Mouse (Mus musculus) forebrain, embryonic 16.5 days (tissue): Measurements from ENCODE around the gene Ptprn2. TPM values are rescaled to one million over a fixed set of nuclear protein-coding genes. Genes with fewer than 3 reads are reported as not detected.

ENCODE experiments used
- ATAC-seq: fragments of 200-750 bp; cut with Nextera tagmentation; 2 replicates; pipeline ENCODE4 v1.8.0; 2017; ENCODE audit warnings: mild to moderate bottlenecking, moderate library complexity
- H3K27ac ChIP-seq: fragments of 300-500 bp; sonication (generic); 2 replicates; pipeline ENCODE4 v1.5.1; 2014; ENCODE audit warnings: low read length, control low read depth
- H3K27me3 ChIP-seq: fragments of 300-500 bp; sonication (generic); replicated peaks from 2 replicates; pipeline ENCODE4 v1.6.1; 2014; ENCODE audit warnings: low read length; ENCODE audit not compliant: control insufficient read depth, insufficient read depth
- H3K36me3 ChIP-seq: fragments of 300-500 bp; sonication (generic); 2 replicates; pipeline ENCODE4 v1.6.1; 2014; ENCODE audit not compliant: control insufficient read depth, insufficient read depth
- H3K4me1 ChIP-seq: fragments of 300-500 bp; sonication (generic); replicated peaks from 2 replicates; pipeline ENCODE4 v1.6.1; 2014; ENCODE audit warnings: low read length; ENCODE audit not compliant: control insufficient read depth, insufficient read depth
- H3K4me2 ChIP-seq: fragments of 300-500 bp; sonication (generic); 2 replicates; pipeline ENCODE4 v1.6.1; 2014; ENCODE audit warnings: mild to moderate bottlenecking, low read length, control low read depth
- H3K4me3 ChIP-seq: fragments of 300-500 bp; sonication (generic); replicated peaks from 2 replicates; pipeline ENCODE4 v1.5.1; 2014; ENCODE audit warnings: mild to moderate bottlenecking, low read length, control low read depth
- H3K9ac ChIP-seq: fragments of 300-500 bp; sonication (generic); replicated peaks from 2 replicates; pipeline ENCODE4 v1.6.1; 2014; ENCODE audit warnings: low read depth, low read length, control low read depth
- H3K9me3 ChIP-seq: fragments of 300-500 bp; sonication (generic); 2 replicates; pipeline ENCODE4 v1.6.1; 2016; ENCODE audit warnings: low read length; ENCODE audit not compliant: control insufficient read depth
- WGBS: fragments of 180-500 bp; shearing (Covaris S2); extraction: QIAGEN DNeasy Blood & Tissue Kit; methylation state at CpG from one replicate; pipeline ENCODE4 v1.1.7; 2014; 5-methylcytosine and 5-hydroxymethylcytosine counted together
- polyA plus RNA-seq: library from polyadenylated mRNA; unstranded; fragments of >200 nt; fragmentation: Nextera tagmentation; extraction: Ambion mirVana; gene quantifications from 2 replicates; pipeline ENCODE4 v1.2.1, GENCODE M21; 2015

The Ptprn2 gene
- polyA plus RNA-seq, 1 experiment from 2014 or later = 11.5 TPM

GRCm38 (mm10) chr12:117172885-117173529 is 687.5 kb downstream of the Ptprn2 start:
- Histone ChIP-seq H3K9ac (0 out of 2 replicates have a peak overlapping the region, but pooled peaks have one; percentile 15), H3K4me2 (no peak overlapping the region), H3K9me3 (no peaks in the 10 kb centered on the region), H3K4me3 (no peak overlapping the region), H3K4me1 (peaks cover 55% of the 10 kb centered on the region), H3K27ac (peak overlapping the region; percentile 56), H3K27me3 (0 out of 2 replicates have a peak, but pooled peaks cover 8% of the 10 kb centered on the region), H3K36me3 (no peaks in the 10 kb centered on the region)
- 7% methylated on average over 11 of the region's 11 CpGs for WGBS
- ATAC-seq = peak; percentile 53

GRCm38 (mm10) chr12:117174189-117174588 is 688.7 kb downstream of the Ptprn2 start:
- no peak overlapping the region for H3K4me2 ChIP-seq
- H3K4me3 ChIP-seq = no peak overlapping the region
- peaks cover 55% of the 10 kb centered on the region for H3K4me1 ChIP-seq
- no peak overlapping the region for H3K9ac ChIP-seq
- no peak for ATAC-seq
- H3K9me3 ChIP-seq = no peaks in the 10 kb centered on the region
- H3K27me3 ChIP-seq = 0 out of 2 replicates have a peak, but pooled peaks cover 3% of the 10 kb centered on the region
- 29% methylated on average over 3 of the region's 3 CpGs for WGBS
- H3K36me3 ChIP-seq = no peaks in the 10 kb centered on the region
- H3K27ac ChIP-seq = no peak overlapping the region

GRCm38 (mm10) chr12:117175072-117175681 is 689.7 kb downstream of the Ptprn2 start:
- no peak overlapping the region for H3K4me2 ChIP-seq

GRCm38 (mm10) chr12:117176259-117176823 is 690.8 kb downstream of the Ptprn2 start:
- ATAC-seq = peak; percentile 52
- no peak overlapping the region for H3K4me3 ChIP-seq
- H3K9ac ChIP-seq = no peak overlapping the region
- 6% methylated on average over 13 of the region's 13 CpGs for WGBS
- no peak overlapping the region for H3K4me2 ChIP-seq
- H3K27me3 ChIP-seq = no peaks in the 10 kb centered on the region
- H3K9me3 ChIP-seq = no peaks in the 10 kb centered on the region
- H3K4me1 ChIP-seq = peaks cover 44% of the 10 kb centered on the region
- no peaks in the 10 kb centered on the region for H3K36me3 ChIP-seq
- peak overlapping the region; percentile 57 for H3K27ac ChIP-seq

More at GRCm38 (mm10) chr12:117175072-117175681, 689.7 kb downstream of the Ptprn2 start:
- ATAC-seq = no peak
- H3K4me3 ChIP-seq = no peak overlapping the region
- H3K9ac ChIP-seq = no peak overlapping the region; the same call in 1 of the 2 replicates
- H3K4me1 ChIP-seq = peaks cover 46% of the 10 kb centered on the region
- H3K9me3 ChIP-seq = no peaks in the 10 kb centered on the region
- H3K27me3 ChIP-seq = 0 out of 2 replicates have a peak, but pooled peaks cover 2% of the 10 kb centered on the region
- 50% methylated on average over 15 of the region's 15 CpGs for WGBS
- H3K27ac ChIP-seq = peak overlapping the region; percentile 68
- no peaks in the 10 kb centered on the region for H3K36me3 ChIP-seq

GRCm38 (mm10) chr12:117187167-117187566 is 701.6 kb downstream of the Ptprn2 start:
- peaks cover 4% of the 10 kb centered on the region; the same call in 1 of the 2 replicates for H3K36me3 ChIP-seq
- WGBS = 78% methylated on average over 3 of the region's 3 CpGs
- no peaks in the 10 kb centered on the region for H3K9me3 ChIP-seq
- no peak for ATAC-seq
- no peak overlapping the region for H3K9ac ChIP-seq
- H3K27ac ChIP-seq = no peak overlapping the region
- no peaks in the 10 kb centered on the region for H3K27me3 ChIP-seq
- H3K4me1 ChIP-seq = no peaks in the 10 kb centered on the region
- H3K4me2 ChIP-seq = no peak overlapping the region
- no peak overlapping the region for H3K4me3 ChIP-seq

- Histone ChIP-seq H3K4me1 (peaks cover 18% of the 10 kb centered on the region), H3K27me3 (0 out of 2 replicates have a peak, but pooled peaks cover 3% of the 10 kb centered on the region), H3K36me3 (peaks cover 2% of the 10 kb centered on the region; the same call in 1 of the 2 replicates), H3K4me3 (no peak overlapping the region), H3K27ac (no peak overlapping the region; the same call in 1 of the 2 replicates), H3K4me2 (no peak overlapping the region), H3K9me3 (no peaks in the 10 kb centered on the region), H3K9ac (no peak overlapping the region)
- ATAC-seq = no peak
- WGBS = 76% methylated on average over 4 of the region's 4 CpGs
Measured at GRCm38 (mm10) chr12:117192001-117192400, 706.5 kb downstream of the Ptprn2 start.

- 1% methylated on average over 12 of the region's 12 CpGs for WGBS
- 0 out of 2 replicates have a peak, but pooled peaks cover 3% of the 10 kb centered on the region for H3K27me3 ChIP-seq
- no peaks in the 10 kb centered on the region for H3K9me3 ChIP-seq
- H3K4me3 ChIP-seq = peak overlapping the region; percentile 18
- H3K27ac ChIP-seq = peak overlapping the region; percentile 86
- no peaks in the 10 kb centered on the region for H3K36me3 ChIP-seq
- peak overlapping the region; percentile 46 for H3K9ac ChIP-seq
- peak overlapping the region; percentile 54 for H3K4me2 ChIP-seq
- peak; percentile 86 for ATAC-seq
- H3K4me1 ChIP-seq = peaks cover 46% of the 10 kb centered on the region
Measured at GRCm38 (mm10) chr12:117196721-117197425, 711.4 kb downstream of the Ptprn2 start.

GRCm38 (mm10) chr12:117198093-117198492 is 712.6 kb downstream of the Ptprn2 start:
- H3K9ac ChIP-seq = no peak overlapping the region
- H3K4me3 ChIP-seq = no peak overlapping the region
- peaks cover 50% of the 10 kb centered on the region for H3K4me1 ChIP-seq
- no peaks in the 10 kb centered on the region for H3K9me3 ChIP-seq
- 0 out of 2 replicates have a peak, but pooled peaks cover 3% of the 10 kb centered on the region for H3K27me3 ChIP-seq
- H3K4me2 ChIP-seq = no peak overlapping the region
- no peak for ATAC-seq
- WGBS = 11% methylated on average over 8 of the region's 8 CpGs
- no peak overlapping the region for H3K27ac ChIP-seq
- no peaks in the 10 kb centered on the region for H3K36me3 ChIP-seq

GRCm38 (mm10) chr12:117200117-117200516 is 714.6 kb downstream of the Ptprn2 start:
- WGBS = 11% methylated on average over 9 of the region's 9 CpGs
- H3K4me1 ChIP-seq = peaks cover 54% of the 10 kb centered on the region
- H3K9ac ChIP-seq = no peak overlapping the region
- no peak overlapping the region for H3K4me2 ChIP-seq
- peak; percentile 27; the same call in 1 of the 2 replicates for ATAC-seq
- H3K4me3 ChIP-seq = no peak overlapping the region
- H3K36me3 ChIP-seq = no peaks in the 10 kb centered on the region
- no peaks in the 10 kb centered on the region for H3K27me3 ChIP-seq
- no peaks in the 10 kb centered on the region for H3K9me3 ChIP-seq
- H3K27ac ChIP-seq = no peak overlapping the region
